Mouse (Mus musculus): ENCODE measurements around the gene Cstl1.
A peak's percentile ranks its signal among the peaks of the same experiment; 100 is the strongest.
"Not testable (repeated sequence)": the region's sequence is repeated elsewhere in the genome, so short reads cannot be mapped to it uniquely, and the experiment has no call there.

Gene Cstl1

DNA sequence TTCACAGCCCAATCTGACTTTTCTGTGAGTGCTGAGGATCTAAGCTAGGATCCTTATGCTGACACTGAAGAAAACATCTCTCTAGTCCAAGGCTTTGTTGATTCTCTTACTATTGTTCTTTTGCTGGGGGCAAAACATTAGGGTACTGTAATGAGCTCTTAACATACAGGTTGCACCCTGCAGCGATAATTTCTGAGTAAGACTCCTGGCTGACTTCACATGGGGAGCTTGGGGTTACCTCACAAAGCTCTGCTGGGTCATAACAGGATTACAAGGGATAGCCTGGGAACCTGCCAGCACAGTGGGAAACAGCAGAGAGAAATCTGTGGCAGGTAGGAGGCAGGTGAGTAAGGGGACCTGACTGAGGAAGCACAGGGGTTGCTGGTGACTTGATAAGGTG is at the start of gene Cstl1:
Cstl1 (plus strand) TSS at position 301 of the 400 bp plus-strand sequence.
- DNase-seq (ENCODE audit: low read depth, low spot score), result no peak

- peak; percentile 34 for DNase-seq (ENCODE audit: low read depth, low spot score)
Measured at GRCm38 (mm10) chr2:148706409-148707201, 43.6 kb upstream of the Cstl1 start.

GRCm38 (mm10) chr2:148707202-148707530 is 43.0 kb upstream of the Cstl1 start:
- no peak for DNase-seq (ENCODE audit: low read depth, low spot score)

- no peak for DNase-seq (ENCODE audit: low read depth, low spot score)
Measured at GRCm38 (mm10) chr2:148712326-148712725, 37.8 kb upstream of the Cstl1 start.

DNA sequence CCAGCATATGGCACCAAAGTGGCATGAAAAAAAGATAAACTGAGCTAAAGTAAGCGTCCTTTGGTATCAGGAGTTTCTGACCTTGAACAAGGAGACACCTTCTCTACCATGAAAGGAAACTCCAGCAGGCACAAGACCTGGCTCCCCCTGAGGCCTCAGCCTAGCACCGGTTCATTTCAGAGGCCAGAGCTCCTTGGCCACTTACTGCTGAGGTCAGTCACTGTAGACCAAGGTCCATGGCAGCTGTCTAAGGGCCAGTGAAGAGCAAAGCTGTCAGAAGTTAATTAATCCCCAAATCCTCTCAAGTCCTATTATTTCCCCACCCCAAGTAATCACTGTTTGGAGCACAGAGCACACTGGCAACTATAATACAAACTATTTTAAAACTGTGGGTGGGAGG is 33.1 kb upstream of the Cstl1 start:
- no peak for DNase-seq (ENCODE audit: low read depth, low spot score)

DNA sequence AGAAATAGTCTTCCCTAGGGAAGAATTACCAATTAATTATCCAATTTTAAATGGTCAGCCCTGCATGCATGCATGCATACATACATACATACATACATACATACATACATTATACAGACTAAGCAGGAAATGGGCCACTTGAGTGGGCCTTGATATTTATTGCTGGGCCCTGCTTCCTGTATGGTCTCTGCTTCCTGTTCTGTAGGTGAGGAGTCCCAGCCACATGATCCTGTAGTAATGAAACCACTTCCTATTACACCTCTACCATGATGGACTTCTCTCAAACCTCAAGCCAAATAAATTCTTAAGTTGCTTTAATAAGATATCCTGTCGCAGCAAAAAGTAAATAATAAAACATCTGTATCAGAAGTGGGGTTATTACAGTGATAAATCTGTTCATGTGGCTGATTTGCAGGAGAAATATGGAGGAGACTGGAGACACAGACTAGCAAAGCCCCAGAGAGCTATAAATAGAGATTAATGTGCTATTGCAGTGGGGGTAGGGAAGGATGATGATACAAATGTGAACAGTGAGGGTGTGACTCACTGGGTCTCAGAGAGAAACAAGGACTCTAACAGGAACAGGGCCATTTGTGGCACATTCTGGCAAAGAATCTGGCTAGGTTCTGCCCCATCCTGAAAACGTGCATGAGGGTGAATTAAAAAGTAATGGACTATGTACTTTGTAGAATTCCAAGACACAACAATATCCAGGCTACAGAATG is 30.7 kb upstream of the Cstl1 start:
- no peak for DNase-seq (ENCODE audit: low read depth, low spot score)

DNA sequence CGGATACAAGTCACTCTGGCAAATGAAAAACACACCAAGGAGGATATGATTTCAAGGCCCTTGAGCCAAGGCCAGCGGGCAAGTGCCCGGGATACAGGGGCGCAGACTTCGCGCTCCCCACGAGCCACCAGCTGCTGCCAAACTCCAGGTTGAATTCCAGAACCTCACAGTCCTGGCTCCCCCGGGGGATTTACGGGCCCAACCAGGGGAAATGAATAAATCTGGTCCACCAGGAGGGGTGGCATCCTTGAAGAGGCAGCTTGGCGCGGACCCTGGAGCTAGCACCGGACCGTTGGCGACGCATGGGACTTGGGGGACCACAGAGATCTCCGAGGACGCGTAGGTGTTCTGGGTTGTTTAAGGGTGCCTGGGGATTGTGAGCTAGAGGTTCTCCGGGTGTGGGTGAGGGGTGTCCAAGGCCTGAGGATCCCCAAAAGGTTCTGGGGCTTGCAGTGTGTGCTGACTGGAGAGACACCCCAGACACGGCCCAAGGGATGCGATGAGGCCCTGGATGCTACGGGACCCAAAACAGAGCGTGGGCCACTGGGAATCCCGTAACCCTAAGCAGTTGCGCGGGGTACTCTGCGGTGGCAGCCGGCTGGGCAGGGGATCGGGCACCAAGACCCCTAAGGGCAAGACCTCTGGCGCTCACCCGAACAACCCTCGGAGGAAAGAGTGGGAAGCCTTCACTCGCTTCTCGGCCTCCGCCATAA is 18.4 kb upstream of the Cstl1 start:
- DNase-seq (ENCODE audit: low read depth, low spot score), result peak; percentile 13

- DNase-seq (ENCODE audit: low read depth, low spot score), result peak; percentile 93
Measured at GRCm38 (mm10) chr2:148732327-148733000, 17.7 kb upstream of the Cstl1 start, which contains the start of gene Napb. Napb (minus strand) TSS chr2:148732467.

GRCm38 (mm10) chr2:148743001-148743400 is 7.2 kb upstream of the Cstl1 start:
- no peak for DNase-seq (ENCODE audit: low read depth, low spot score)

DNA sequence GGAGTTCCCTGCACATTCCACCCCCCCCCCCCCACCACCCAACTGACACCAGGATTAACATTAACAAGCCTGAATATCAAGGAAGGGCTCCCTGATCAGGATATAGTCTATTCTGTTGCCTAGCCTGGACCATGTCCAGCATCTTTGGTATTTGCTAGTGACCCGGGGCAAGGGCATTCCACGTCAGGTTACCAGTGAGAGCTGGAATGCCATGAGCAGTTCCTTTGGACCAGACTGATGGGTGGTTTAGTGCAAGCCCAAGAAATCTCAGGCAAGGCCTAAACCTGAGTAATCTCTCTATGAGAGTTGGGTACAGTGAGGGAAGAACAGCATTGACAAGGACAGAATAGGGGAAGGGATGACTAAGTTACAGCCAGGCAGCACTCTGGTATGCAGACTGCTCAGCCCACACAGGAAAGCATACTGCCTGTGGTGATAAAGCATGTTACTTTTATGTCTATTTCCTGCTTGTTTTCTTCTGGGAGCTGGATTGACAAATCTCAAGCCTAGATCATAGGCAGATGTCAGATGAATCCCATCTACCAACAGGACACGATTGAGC is 6.2 kb upstream of the Cstl1 start:
- DNase-seq (ENCODE audit: low read depth, low spot score), result no peak

- peak; percentile 88 for DNase-seq (ENCODE audit: low read depth, low spot score)
Measured at GRCm38 (mm10) chr2:148751893-148752813, 2.0 kb downstream of the Cstl1 start.

DNA sequence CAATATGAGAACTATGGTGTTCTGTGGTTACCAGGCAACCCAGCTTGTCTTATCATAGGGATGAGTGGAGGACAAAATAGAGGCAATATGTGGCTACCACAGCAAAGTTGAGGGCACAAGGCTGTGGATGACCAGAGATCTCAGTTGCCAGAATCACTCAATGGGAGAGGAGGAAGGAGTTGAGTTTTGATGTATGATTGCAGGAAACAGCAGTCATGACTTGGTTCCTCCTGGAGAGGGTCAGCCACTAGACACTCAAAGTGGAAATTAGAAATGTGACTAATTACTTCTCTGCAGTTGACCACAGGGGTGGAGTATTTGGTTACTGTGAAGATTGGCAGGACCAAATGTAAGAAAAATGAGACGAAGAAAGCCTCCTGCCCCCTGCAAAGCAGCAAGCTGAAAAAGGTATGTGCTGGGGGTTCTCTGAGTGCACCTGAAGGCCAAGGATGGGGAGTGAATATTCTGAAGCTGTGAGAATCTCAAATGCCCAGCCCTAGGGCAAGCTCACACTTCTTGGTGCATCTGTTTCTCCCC is 4.2 kb downstream of the Cstl1 start:
- no peak for DNase-seq (ENCODE audit: low read depth, low spot score)

- DNase-seq (ENCODE audit: low read depth, low spot score), result no peak
Measured at GRCm38 (mm10) chr2:148763648-148764388, 13.7 kb downstream of the Cstl1 start.

DNA sequence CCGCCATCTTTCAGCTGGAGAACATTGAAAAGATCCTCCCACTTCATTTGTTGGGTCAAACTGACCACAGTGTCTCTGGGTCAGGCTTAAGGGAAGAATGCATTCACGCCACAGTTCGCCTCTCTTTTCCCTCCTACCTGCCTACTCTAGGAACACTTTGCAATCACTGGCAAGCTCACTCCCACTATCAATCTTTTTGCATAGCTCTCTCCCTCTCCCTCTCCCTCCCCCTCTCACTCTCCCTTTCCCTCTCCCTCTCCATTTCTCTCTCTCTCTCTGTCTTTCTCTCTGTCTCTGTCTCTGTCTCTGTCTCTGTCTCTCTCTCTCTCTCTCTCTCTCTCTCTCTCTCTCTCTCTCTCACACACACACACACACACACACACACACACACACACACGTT is 21.2 kb downstream of the Cstl1 start, which contains the start of gene Cst11:
Cst11 (minus strand) TSS at position 101 of the 400 bp plus-strand sequence.
- DNase-seq (ENCODE audit: low read depth, low spot score), result not testable (repeated sequence)

GRCm38 (mm10) chr2:148781709-148782108 is 31.6 kb downstream of the Cstl1 start, which contains the start of gene 8030411F24Rik:
8030411F24Rik (plus strand) TSS chr2:148782009.
- no peak for DNase-seq (ENCODE audit: low read depth, low spot score)

GRCm38 (mm10) chr2:148789142-148789541 is 39.0 kb downstream of the Cstl1 start, which contains the start of gene Cst12:
Cst12 (plus strand) TSS chr2:148789361.
- no peak for DNase-seq (ENCODE audit: low read depth, low spot score)

- no peak for DNase-seq (ENCODE audit: low read depth, low spot score)
Measured at GRCm38 (mm10) chr2:148798485-148798884, 48.3 kb downstream of the Cstl1 start, which contains the start of gene Cst8. Cst8 (plus strand) TSS chr2:148798785.

- no peak for DNase-seq (ENCODE audit: low read depth, low spot score)
Measured at GRCm38 (mm10) chr2:148801491-148801921, 51.3 kb downstream of the Cstl1 start.
